Mouse (Mus musculus) layer of hippocampus, postnatal 25 days (tissue): ENCODE results near the gene Gm11639. TPM values are rescaled to one million over a fixed set of nuclear protein-coding genes. Genes with fewer than 3 reads are reported as not detected.

ENCODE experiments used
- DNase-seq, 2 experiments: peaks; one replicate each; pipeline ENCODE4 v3.0.0; 2022; ENCODE audit warnings: mixed read lengths in 2 of 2, low spot score in 1 of 2; ENCODE audit errors: extremely low spot score in 1 of 2
- total RNA-seq, 2 experiments: library from RNA; stranded (reverse); gene quantifications; 2 replicates each; pipeline ENCODE4 v1.2.3; 2021

Gm11639 gene
- total RNA-seq, 2 experiments from 2014 or later: 0.22 to 0.85 TPM

GRCm38 (mm10) chr11:105151226-105152016 lies 465.9 kb downstream of the Gm11639 start:
- no peak for DNase-seq

- no peak for DNase-seq
Observed at GRCm38 (mm10) chr11:105152017-105152300, 466.5 kb downstream of the Gm11639 start.

- DNase-seq: no peak
Observed at GRCm38 (mm10) chr11:105152357-105152899, 466.9 kb downstream of the Gm11639 start.

- DNase-seq: no peak
Observed at GRCm38 (mm10) chr11:105153068-105153833, 467.7 kb downstream of the Gm11639 start.

GRCm38 (mm10) chr11:105155915-105156314 lies 470.4 kb downstream of the Gm11639 start:
- no peak for DNase-seq

- no peak for DNase-seq
Observed at GRCm38 (mm10) chr11:105156748-105157267, 471.3 kb downstream of the Gm11639 start.

GRCm38 (mm10) chr11:105158047-105158446 lies 472.5 kb downstream of the Gm11639 start:
- DNase-seq: no peak

GRCm38 (mm10) chr11:105159673-105160360 lies 474.3 kb downstream of the Gm11639 start:
- no peak for DNase-seq

- no peak for DNase-seq
Observed at GRCm38 (mm10) chr11:105161411-105161810, 475.9 kb downstream of the Gm11639 start.

GRCm38 (mm10) chr11:105164516-105165510 lies 479.3 kb downstream of the Gm11639 start:
- no peak for DNase-seq

- no peak for DNase-seq
Observed at GRCm38 (mm10) chr11:105166780-105167179, 481.3 kb downstream of the Gm11639 start.

Other genes with a start within 250 kb of the Gm11639 start
- gene Kansl1, start 216.8 kb upstream of the Gm11639 start, total RNA-seq: 10 to 100 TPM; 61.0 to 69.9 TPM
- gene Cdc27, start 135.1 kb upstream of the Gm11639 start, total RNA-seq: 10 to 100 TPM; 58.1 to 63.2 TPM
- gene Myl4, start 135.0 kb upstream of the Gm11639 start, total RNA-seq: 1 to 10 TPM; 2.3 to 3.9 TPM
- gene Itgb3, start 77.7 kb upstream of the Gm11639 start, total RNA-seq: 1 to 10 TPM; 1.1 to 1.8 TPM